Mouse (Mus musculus): ENCODE measurements at regions not wholly inside any gene's neighbourhood (a gene's known extent, or its start where the extent isn't known, plus 50 kb on each side); places are given as distances from the start of the nearest gene placed in this dataset.

GRCm38 (mm10) chr3:149164804-149165203 is 174.4 kb upstream of the Adgrl2 start:
- no peak for DNase-seq

- no peak for DNase-seq
These were observed 173.2 kb upstream of the Adgrl2 start for GRCm38 (mm10) chr3:149163591-149163990.

DNA sequence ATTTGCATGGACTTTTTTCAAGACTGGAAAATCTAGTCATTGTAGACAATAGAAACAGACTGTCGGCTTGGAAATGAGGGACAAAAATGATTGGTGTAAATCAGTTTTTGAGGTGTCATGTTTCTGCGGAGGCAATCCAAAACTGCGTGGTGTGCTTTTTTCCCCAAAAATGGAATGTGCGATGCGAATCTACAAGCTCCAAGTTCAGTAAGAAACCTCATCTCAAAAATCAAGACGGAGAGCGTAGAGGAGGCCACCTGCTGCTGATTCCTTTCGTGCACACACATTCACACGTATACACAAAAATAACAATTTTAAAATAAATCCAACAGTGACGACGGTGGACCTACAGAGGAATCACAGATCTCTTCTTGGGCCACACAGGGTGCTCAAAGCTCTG is 170.5 kb upstream of the Adgrl2 start:
- no peak for DNase-seq

DNA sequence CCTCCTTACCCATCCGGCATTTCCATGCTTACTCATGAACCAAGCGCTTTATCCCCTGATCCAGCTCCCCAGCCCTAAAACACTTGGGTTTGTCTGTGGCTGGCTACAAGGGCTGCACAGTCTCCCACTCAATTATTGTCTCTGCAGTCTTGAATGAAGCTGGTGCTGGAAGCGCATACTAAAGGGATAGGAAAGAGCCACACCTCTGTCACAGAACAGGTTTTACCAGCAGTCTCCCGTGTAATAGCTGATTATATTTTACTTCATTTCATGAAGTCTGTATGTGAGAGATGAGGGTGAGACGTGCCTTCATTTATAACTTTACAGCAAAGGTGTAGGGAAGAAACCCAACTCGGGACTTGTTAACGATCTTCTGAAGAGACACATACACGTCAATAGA is 167.0 kb upstream of the Adgrl2 start:
- no peak for DNase-seq

DNA sequence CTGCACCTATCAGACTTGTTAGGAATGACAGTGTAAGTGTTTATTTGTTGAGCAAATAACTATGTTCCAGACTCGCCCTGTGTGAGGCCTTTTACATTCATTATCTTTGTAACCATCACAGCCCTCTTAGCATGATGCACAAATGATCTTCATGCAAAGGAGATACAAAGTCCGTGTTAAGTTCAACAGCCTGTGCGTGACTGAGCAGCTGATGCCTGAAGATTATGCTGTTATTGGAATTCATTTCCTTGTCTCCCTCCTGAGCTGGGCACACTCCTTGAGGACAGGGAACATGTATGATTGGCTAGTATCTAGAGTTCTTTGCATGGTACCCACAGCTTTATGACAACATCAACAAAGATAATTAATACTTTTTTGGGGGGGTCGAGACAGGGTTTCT is 162.0 kb upstream of the Adgrl2 start:
- no peak for DNase-seq

DNA sequence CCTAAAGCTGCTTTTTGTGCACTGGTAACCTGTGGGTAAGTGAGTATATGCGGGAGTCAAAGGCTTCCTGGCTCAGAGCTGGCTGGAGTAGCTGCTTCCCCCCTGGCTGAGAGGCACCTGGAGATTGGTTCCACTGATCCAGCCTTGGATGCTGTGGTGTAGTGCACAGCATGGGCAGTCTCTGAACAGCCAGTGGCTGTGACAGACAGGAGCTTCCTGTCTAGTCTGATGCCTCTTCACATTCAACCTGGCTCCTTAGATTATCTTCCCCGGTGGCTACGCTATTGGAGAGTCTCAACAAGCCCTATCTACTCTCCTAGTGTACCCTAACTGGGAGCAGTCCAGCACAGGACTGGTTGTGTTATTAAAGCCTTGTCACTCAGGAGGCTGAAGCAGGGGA is 160.4 kb upstream of the Adgrl2 start:
- no peak for DNase-seq

DNA sequence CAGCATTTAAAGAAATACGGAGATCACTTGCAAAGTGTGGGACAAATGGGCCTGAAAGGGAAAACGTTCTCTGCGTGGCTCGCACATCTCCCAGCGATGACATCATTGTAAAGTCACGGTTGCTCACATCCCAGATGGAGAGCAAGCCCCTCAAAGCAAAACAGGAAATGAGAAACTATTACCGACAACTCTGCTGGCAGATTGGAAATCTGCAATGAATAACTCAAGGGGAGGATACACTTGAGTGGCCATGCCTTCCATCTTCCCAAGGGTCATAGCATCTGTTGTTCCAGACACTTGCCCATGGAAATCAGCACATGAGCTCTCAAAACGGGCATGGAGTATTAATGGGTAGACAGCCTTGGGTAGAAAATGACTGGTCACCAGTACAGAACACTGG is 158.3 kb upstream of the Adgrl2 start:
- no peak for DNase-seq

DNA sequence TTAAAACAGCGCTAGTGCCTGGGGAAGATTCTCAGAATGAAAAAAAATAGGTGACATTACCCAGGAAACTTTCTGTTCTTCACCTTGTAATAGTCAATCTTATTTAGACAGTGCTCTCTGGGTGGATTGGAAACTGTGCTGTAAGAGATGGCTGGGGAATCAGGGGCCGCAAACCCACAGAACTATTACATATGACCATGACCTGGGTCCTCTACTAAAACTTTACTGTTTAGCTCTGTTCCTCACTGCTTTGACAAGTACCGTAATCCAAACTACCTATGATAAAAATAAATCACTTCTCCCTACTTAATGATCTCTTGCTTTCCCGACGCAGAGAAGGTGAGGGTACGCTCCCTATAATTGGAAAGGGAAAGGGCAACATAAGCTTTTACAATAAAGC is 157.6 kb upstream of the Adgrl2 start:
- DNase-seq, result no peak

- no peak for DNase-seq
These were observed 156.3 kb upstream of the Adgrl2 start for GRCm38 (mm10) chr3:149146673-149147072.

- DNase-seq, result no peak
These were observed 150.1 kb upstream of the Adgrl2 start for GRCm38 (mm10) chr3:149140461-149140860.

DNA sequence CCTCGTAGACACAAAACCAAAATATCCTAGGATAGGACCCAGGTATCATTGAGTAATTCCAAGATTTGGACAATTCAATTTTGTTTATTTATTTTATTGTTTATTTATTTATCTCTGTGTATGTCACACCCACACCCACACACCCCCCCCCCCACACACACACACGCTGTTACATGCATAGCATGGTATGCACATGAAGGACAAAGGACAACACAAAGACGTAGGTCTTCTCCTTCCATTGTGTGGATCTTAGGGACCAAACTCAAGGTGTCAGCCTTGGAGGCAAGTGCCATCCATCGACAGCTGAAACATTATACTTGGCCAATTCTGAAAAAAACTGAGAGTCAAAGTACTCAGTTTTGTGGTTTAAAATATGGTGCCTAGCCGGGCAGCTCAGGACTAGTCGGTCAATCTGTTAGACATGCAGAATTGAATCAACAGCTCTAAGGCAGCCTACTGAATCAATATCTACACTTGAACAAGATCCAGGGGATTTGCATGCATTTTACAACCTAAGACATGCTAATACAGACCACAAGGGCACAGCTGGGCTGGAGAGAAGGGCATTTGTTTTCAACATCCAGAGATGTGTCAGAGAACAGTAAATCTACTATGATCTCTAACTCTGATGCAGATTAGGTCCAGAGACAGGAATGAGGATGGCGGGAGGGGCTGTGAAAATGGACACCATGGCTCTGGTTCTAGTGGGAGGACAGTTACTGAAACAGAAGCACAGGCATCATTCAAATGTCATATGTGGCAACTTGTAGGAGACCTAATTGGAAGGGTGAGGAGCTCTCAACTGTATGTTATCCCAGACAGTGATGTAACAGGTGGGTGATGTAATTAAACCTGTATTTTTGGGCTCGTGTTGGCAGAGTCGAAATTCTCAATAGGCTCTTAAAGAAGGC is 143.9 kb upstream of the Adgrl2 start:
- DNase-seq, result no peak

DNA sequence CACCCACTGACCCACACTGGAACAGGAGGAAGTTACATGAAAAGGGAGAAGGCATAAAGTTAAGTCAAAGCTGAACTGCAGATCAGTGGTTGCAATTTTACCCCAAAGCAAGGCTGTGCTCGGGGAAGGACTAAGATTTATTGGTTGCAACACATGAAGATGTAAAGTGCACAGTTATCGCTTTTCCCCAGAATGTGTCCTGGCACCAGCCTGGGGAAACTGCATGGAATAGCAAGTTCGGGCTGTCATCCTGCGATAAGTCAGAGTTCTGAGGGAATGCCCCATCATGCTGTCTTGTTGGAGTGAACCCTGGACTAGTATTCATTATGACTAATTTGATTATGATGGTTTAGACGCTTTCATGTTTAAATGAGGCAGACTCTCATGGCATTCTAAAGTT is 128.5 kb upstream of the Adgrl2 start:
- DNase-seq, result no peak

- no peak for DNase-seq
These were observed 127.3 kb upstream of the Adgrl2 start for GRCm38 (mm10) chr3:149117684-149118056.

GRCm38 (mm10) chr3:149117018-149117683 is 126.8 kb upstream of the Adgrl2 start:
- no peak for DNase-seq

- DNase-seq, result no peak
These were observed 126.2 kb upstream of the Adgrl2 start for GRCm38 (mm10) chr3:149116604-149117003.

GRCm38 (mm10) chr3:149115901-149116300 is 125.5 kb upstream of the Adgrl2 start:
- no peak for DNase-seq

DNA sequence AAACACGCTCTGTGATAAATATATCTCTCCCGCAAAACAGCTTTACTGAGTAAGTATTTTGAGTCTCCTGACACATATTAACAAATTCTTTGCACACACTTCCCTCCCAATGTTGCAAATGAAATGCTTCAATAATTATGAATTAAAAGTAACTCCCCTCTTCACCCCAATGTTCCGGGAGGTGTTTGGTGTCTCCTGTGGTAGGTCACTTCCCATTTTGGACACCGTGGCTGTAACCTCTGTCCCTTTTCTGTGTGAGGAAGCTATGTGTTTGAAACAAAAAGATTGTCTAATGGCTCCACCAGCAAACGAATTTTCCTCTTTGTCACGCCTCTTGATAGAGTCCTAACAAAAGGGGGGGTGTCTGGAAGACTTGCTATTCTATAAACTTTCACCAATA is 122.5 kb upstream of the Adgrl2 start:
- no peak for DNase-seq

DNA sequence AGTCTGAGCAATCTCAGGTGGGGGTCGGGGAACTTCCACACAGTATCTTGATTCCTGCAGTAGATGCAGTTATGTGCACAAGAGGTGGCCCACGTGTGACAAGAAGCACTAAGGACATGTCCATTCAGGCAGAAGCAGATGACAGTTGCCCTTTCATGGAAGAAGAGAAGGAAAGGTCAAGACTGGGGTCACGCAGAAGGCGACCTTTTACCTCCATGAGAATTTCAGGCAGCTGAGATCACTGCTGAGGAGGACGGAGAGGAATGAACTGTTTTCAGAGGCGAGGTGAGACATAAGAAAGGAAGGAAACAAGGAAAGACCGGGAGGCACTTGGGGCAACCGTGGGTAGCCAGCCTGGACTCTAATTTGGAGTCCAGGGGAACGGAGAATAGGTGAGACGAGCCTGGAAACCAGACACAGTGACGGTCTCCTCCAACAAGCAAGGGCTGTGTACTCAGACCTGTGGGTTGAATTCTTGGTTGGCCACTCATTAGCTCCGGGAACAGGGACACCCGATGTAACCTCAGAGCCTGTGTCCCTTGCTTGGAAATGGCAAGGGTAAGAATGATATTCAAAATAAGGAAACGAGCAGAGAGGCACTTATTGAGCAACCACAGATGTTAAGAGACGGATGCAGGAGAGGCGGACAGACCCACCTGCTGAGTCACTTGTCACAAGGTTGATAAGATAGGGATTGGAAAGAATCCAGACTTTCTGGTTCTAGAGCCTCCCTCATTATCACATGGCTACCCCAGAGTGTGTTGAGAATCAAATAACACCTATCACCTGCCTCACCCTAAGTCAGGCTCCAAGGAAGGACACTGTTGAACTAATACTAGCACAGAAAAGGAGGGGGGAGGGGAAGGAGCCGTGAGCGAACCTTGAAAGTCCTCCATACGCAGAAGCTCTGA is 121.4 kb upstream of the Adgrl2 start:
- no peak for DNase-seq

- DNase-seq, result no peak
These were observed 120.5 kb upstream of the Adgrl2 start for GRCm38 (mm10) chr3:149110831-149111230.

GRCm38 (mm10) chr3:149105709-149106450 is 115.5 kb upstream of the Adgrl2 start:
- no peak for DNase-seq

- no peak for DNase-seq
These were observed 114.8 kb upstream of the Adgrl2 start for GRCm38 (mm10) chr3:149105181-149105580.

DNA sequence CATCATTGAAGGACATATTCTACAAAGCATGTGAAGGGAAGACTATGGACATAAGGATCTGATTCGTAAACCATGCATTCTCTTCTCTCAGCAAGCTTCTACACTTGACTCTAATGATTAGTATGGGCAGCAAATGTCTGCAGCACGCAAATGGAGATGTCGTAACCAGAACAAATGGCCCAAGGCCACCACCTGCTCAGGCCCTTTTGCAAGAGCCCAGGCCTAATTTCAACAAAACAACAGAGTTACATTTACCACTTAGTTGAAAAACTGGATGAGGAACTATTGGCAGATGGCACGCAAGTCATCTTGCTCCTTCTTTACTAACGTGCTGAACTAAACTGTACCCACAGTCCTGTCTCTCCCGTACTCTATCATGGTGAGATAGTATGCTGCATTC is 113.7 kb upstream of the Adgrl2 start:
- no peak for DNase-seq
